Mouse (Mus musculus) heart, postnatal 0 days (tissue): ENCODE measurements around the gene Gm11549. TPM values are rescaled to one million over a fixed set of nuclear protein-coding genes. Genes with fewer than 3 reads are reported as not detected.

Experiments
- ATAC-seq: fragments of 200-750 bp; cut with Nextera tagmentation; 2 replicates; pipeline ENCODE4 v1.8.0; 2017; ENCODE audit warnings: low read depth, moderate number of reproducible peaks, moderate library complexity; ENCODE audit not compliant: insufficient read depth
- DNase-seq: peaks from one replicate; pipeline ENCODE4 v3.0.0-alpha.2; 2016; ENCODE audit warnings: low spot score
- H3K27ac ChIP-seq: fragments of 300-500 bp; sonication (generic); 2 replicates; pipeline ENCODE4 v1.5.1; 2014; ENCODE audit warnings: low read depth, mild to moderate bottlenecking
- H3K27me3 ChIP-seq: fragments of 300-500 bp; sonication (generic); 2 replicates; pipeline ENCODE4 v1.6.1; 2014; ENCODE audit warnings: low read length, mixed read lengths; ENCODE audit not compliant: control insufficient read depth, insufficient read depth
- H3K36me3 ChIP-seq: fragments of 300-500 bp; sonication (generic); replicated peaks from 2 replicates; pipeline ENCODE4 v1.6.1; 2014; ENCODE audit warnings: low read length, mixed read lengths; ENCODE audit not compliant: control insufficient read depth, insufficient read depth
- H3K4me1 ChIP-seq: fragments of 300-500 bp; sonication (generic); 2 replicates; pipeline ENCODE4 v1.6.1; 2014; ENCODE audit warnings: antibody characterized with exemption; ENCODE audit not compliant: control insufficient read depth, insufficient read depth
- H3K4me2 ChIP-seq: fragments of 300-500 bp; sonication (generic); 2 replicates; pipeline ENCODE4 v1.6.1; 2014; ENCODE audit warnings: low read depth, mild to moderate bottlenecking, low read length, moderate library complexity
- H3K4me3 ChIP-seq: fragments of 300-500 bp; sonication (generic); 2 replicates; pipeline ENCODE4 v1.5.1; 2014; ENCODE audit warnings: low read depth, low read length
- H3K9ac ChIP-seq: fragments of 300-500 bp; sonication (generic); replicated peaks from 2 replicates; pipeline ENCODE4 v1.6.1; 2014; ENCODE audit warnings: low read depth, low read length, mixed read lengths
- H3K9me3 ChIP-seq: fragments of 300-500 bp; sonication (generic); replicated peaks from 2 replicates; pipeline ENCODE4 v1.6.1; 2016; ENCODE audit warnings: low read length; ENCODE audit not compliant: control insufficient read depth
- CTCF ChIP-seq: IDR thresholded peaks from 2 replicates; pipeline ENCODE4 v1.5.1; 2016; ENCODE audit warnings: antibody characterized with exemption, control low read depth, low read depth
- EP300 ChIP-seq: IDR thresholded peaks from 2 replicates; pipeline ENCODE4 v1.6.1; 2016; ENCODE audit warnings: antibody characterized with exemption, low read depth
- WGBS: fragments of 180-500 bp; shearing (Covaris S2); extraction: QIAGEN DNeasy Blood & Tissue Kit; methylation state at CpG from one replicate; pipeline ENCODE4 v1.1.7; 2014; 5-methylcytosine and 5-hydroxymethylcytosine counted together
- polyA plus RNA-seq: library from polyadenylated mRNA; unstranded; fragments of >200 nt; fragmentation: Nextera tagmentation; extraction: Ambion mirVana; gene quantifications from 2 replicates; pipeline ENCODE4 v1.2.1, GENCODE M21; 2015
- total RNA-seq: library from RNA; depleted of rRNA; stranded (reverse); fragments of >200 nt; gene quantifications from 2 replicates; pipeline ENCODE4 v1.2.3, GENCODE M21; 2014; ENCODE audit warnings: low replicate concordance

Gene Gm11549
- total and polyA plus RNA-seq, 2 experiments from 2014 or later, result 0.26 TPM; not detected in 1

GRCm38 (mm10) chr3:36493641-36494283 lies 27.9 kb downstream of the Gm11549 start:
- no peak for ATAC-seq
- Histone ChIP-seq H3K4me3 (no peak overlapping the region), H3K4me1 (no peaks in the 10 kb centered on the region), H3K9me3 (no peaks in the 10 kb centered on the region), H3K4me2 (no peak overlapping the region), H3K27me3 (0 out of 2 replicates have a peak, but pooled peaks cover 5% of the 10 kb centered on the region), H3K9ac (no peak overlapping the region), H3K27ac (no peak overlapping the region), H3K36me3 (no peaks in the 10 kb centered on the region)
- no peak for DNase-seq
- WGBS, result 64% methylated on average over 6 of the region's 6 CpGs
- TF ChIP-seq EP300, result no peak
- TF ChIP-seq CTCF, result no peak

- DNase-seq (no peak), ATAC-seq (no peak)
- no peak overlapping the region for H3K27ac ChIP-seq
- H3K9ac ChIP-seq, result no peak overlapping the region
- WGBS, result 51% methylated on average over 9 of the region's 9 CpGs
- 0 out of 2 replicates have a peak, but pooled peaks cover 5% of the 10 kb centered on the region for H3K27me3 ChIP-seq
- no peak overlapping the region for H3K4me2 ChIP-seq
- H3K36me3 ChIP-seq, result no peaks in the 10 kb centered on the region
- no peaks in the 10 kb centered on the region for H3K4me1 ChIP-seq
- no peak overlapping the region for H3K4me3 ChIP-seq
- no peak for TF ChIP-seq CTCF
- TF ChIP-seq EP300, result no peak
- H3K9me3 ChIP-seq, result no peaks in the 10 kb centered on the region
These were observed 28.8 kb downstream of the Gm11549 start for GRCm38 (mm10) chr3:36492716-36493391.

GRCm38 (mm10) chr3:36491535-36491934 lies 30.1 kb downstream of the Gm11549 start:
- Histone ChIP-seq H3K9ac (no peak overlapping the region), H3K4me2 (no peak overlapping the region), H3K4me3 (no peak overlapping the region), H3K27ac (no peak overlapping the region), H3K9me3 (no peaks in the 10 kb centered on the region), H3K27me3 (0 out of 2 replicates have a peak, but pooled peaks cover 4% of the 10 kb centered on the region), H3K4me1 (no peaks in the 10 kb centered on the region), H3K36me3 (no peaks in the 10 kb centered on the region)
- TF ChIP-seq EP300 (no peak), CTCF (no peak)
- 68% methylated on average over 5 of the region's 5 CpGs for WGBS
- DNase-seq, result no peak
- no peak for ATAC-seq

GRCm38 (mm10) chr3:36489590-36489910 lies 32.1 kb downstream of the Gm11549 start:
- TF ChIP-seq EP300 (no peak), CTCF (no peak)
- no peak overlapping the region for H3K4me2 ChIP-seq
- H3K9me3 ChIP-seq, result no peaks in the 10 kb centered on the region
- no peak for DNase-seq
- H3K27ac ChIP-seq, result no peak overlapping the region
- no peak overlapping the region for H3K9ac ChIP-seq
- no peaks in the 10 kb centered on the region for H3K4me1 ChIP-seq
- H3K27me3 ChIP-seq, result no peaks in the 10 kb centered on the region
- H3K36me3 ChIP-seq, result no peaks in the 10 kb centered on the region
- WGBS, result 86% methylated on average over 1 of the region's 1 CpGs
- no peak overlapping the region for H3K4me3 ChIP-seq
- no peak for ATAC-seq

- Histone ChIP-seq H3K27me3 (no peaks in the 10 kb centered on the region), H3K4me1 (no peaks in the 10 kb centered on the region), H3K4me2 (no peak overlapping the region), H3K27ac (no peak overlapping the region), H3K36me3 (no peaks in the 10 kb centered on the region), H3K4me3 (no peak overlapping the region), H3K9me3 (no peaks in the 10 kb centered on the region), H3K9ac (no peak overlapping the region)
- ATAC-seq (no peak), DNase-seq (no peak)
- 74% methylated on average over 6 of the region's 6 CpGs for WGBS
- TF ChIP-seq CTCF (no peak), EP300 (no peak)
These were observed 32.6 kb downstream of the Gm11549 start for GRCm38 (mm10) chr3:36488899-36489589.
